Mouse (Mus musculus) thymus, adult 2 months (tissue): ENCODE results near the gene Olfr1355. TPM values are rescaled to one million over a fixed set of nuclear protein-coding genes. Genes with fewer than 3 reads are reported as not detected.
"Not testable (repeated sequence)": the region's sequence is repeated elsewhere in the genome, so short reads cannot be mapped to it uniquely, and the experiment has no call there.

Source experiments
- DNase-seq: peaks from one replicate; pipeline ENCODE4 v3.0.0; 2021
- H3K27ac ChIP-seq: fragments of 200-500 bp; 2 replicates; pipeline ENCODE4 v1.5.1; 2012; ENCODE audit warnings: low read length, control low read depth; ENCODE audit not compliant: control insufficient read depth, insufficient read depth
- H3K27me3 ChIP-seq: fragments of 200-500 bp; 2 replicates; pipeline ENCODE4 v1.6.1; 2012; ENCODE audit warnings: mild to moderate bottlenecking, low read length, moderate library complexity, mixed read lengths; ENCODE audit not compliant: control insufficient read depth, insufficient read depth
- H3K36me3 ChIP-seq: fragments of 200-500 bp; 2 replicates; pipeline ENCODE4 v1.6.1; 2012; ENCODE audit warnings: mild to moderate bottlenecking, low read length, moderate library complexity; ENCODE audit not compliant: control insufficient read depth, insufficient read depth
- H3K4me1 ChIP-seq: fragments of 200-500 bp; replicated peaks from 2 replicates; pipeline ENCODE4 v1.6.1; 2012; ENCODE audit warnings: low read length; ENCODE audit not compliant: control insufficient read depth, insufficient read depth
- H3K4me3 ChIP-seq: fragments of 200-500 bp; 2 replicates; pipeline ENCODE4 v1.5.1; 2012; ENCODE audit warnings: mild to moderate bottlenecking, low read length, control low read depth, moderate library complexity; ENCODE audit not compliant: control insufficient read depth, insufficient read depth
- CTCF ChIP-seq: fragments of 200-500 bp; IDR thresholded peaks from 2 replicates; pipeline ENCODE4 v1.5.1; 2012; ENCODE audit warnings: mild to moderate bottlenecking, control low read depth, low read length, moderate library complexity, borderline replicate concordance; ENCODE audit not compliant: control insufficient read depth, poor library complexity, insufficient read depth; ENCODE audit errors: extremely low read depth
- POLR2A ChIP-seq: fragments of 200-500 bp; IDR thresholded peaks from 2 replicates; pipeline ENCODE4 v1.6.1; 2012; ENCODE audit warnings: mild to moderate bottlenecking, low read length, control low read depth, moderate library complexity; ENCODE audit not compliant: control insufficient read depth, poor library complexity, insufficient read depth; ENCODE audit errors: extremely low read depth
- WGBS: fragments of 180-500 bp; shearing (Covaris S2); methylation state at CpG from one replicate; pipeline ENCODE4 v1.1.7; 2018; 5-methylcytosine and 5-hydroxymethylcytosine counted together
- polyA plus RNA-seq: library from polyadenylated mRNA; depleted of rRNA; stranded (reverse); fragments of >200 nt; gene quantifications from 2 replicates; pipeline ENCODE4 v1.2.3, GENCODE M21; 2012; rRNA removed

The Olfr1355 gene
- polyA plus RNA-seq, result not detected in 2 replicates

GRCm38 (mm10) chr10:78875240-78875639 is at the start of gene Olfr1355:
Gene Olfr1355, plus strand, starts transcription at chr10:78875540.
- TF ChIP-seq POLR2A (no peak), CTCF (no peak)
- H3K27me3 ChIP-seq, result no peaks in the 10 kb centered on the region
- no peak for DNase-seq
- H3K4me3 ChIP-seq, result no peak within 1 kb of the TSS
- WGBS, result 82% methylated on average over 2 of the region's 2 CpGs
- no peaks in the 10 kb centered on the region for H3K4me1 ChIP-seq
- no peak within 1 kb of the TSS for H3K27ac ChIP-seq
- H3K36me3 ChIP-seq, result no peaks in the 10 kb centered on the region

GRCm38 (mm10) chr10:78840456-78840855 is 34.9 kb upstream of the Olfr1355 start:
- not testable (repeated sequence) for H3K27me3 ChIP-seq, H3K36me3 ChIP-seq, H3K4me1 ChIP-seq, DNase-seq, H3K4me3 ChIP-seq, H3K27ac ChIP-seq
- WGBS, result 94% methylated on average over 12 of the region's 12 CpGs

- Histone ChIP-seq H3K4me1 (no peaks in the 10 kb centered on the region), H3K27me3 (no peaks in the 10 kb centered on the region), H3K27ac (no peak within 1 kb of the TSS), H3K4me3 (no peak within 1 kb of the TSS), H3K36me3 (no peaks in the 10 kb centered on the region)
- DNase-seq, result no peak
- TF ChIP-seq POLR2A, result no peak
- no peak for TF ChIP-seq CTCF
- 82% methylated on average over 2 of the region's 2 CpGs for WGBS
Observed at GRCm38 (mm10) chr10:78852066-78852465, 23.3 kb upstream of the Olfr1355 start, which contains the start of gene Olfr1356. Gene Olfr1356, minus strand, starts transcription at chr10:78852166.

- not testable (repeated sequence) for H3K4me3 ChIP-seq, H3K36me3 ChIP-seq, H3K27ac ChIP-seq, H3K27me3 ChIP-seq, DNase-seq, H3K4me1 ChIP-seq
- 85% methylated on average over 1 of the region's 1 CpGs for WGBS
Observed at GRCm38 (mm10) chr10:78912871-78913270, 37.5 kb downstream of the Olfr1355 start, which contains the start of gene Olfr1354. Gene Olfr1354, plus strand, starts transcription at chr10:78913171.

Other genes starting within 250 kb of the Olfr1355 start
- 0.06 and 0.24 TPM in 2 replicates for gene Casp14, start 157.2 kb upstream of the Olfr1355 start, polyA plus RNA-seq
- 0.13 TPM in 1 of 2 replicates, not detected in the other for gene Ccdc105, start 122.5 kb upstream of the Olfr1355 start, polyA plus RNA-seq
- not detected in 2 replicates for gene Slc1a6, start 95.0 kb upstream of the Olfr1355 start, polyA plus RNA-seq
- not detected in 2 replicates for gene Olfr1356, start 23.4 kb upstream of the Olfr1355 start, polyA plus RNA-seq
- not detected in 2 replicates for gene Olfr1354, start 37.6 kb downstream of the Olfr1355 start, polyA plus RNA-seq
- not detected in 2 replicates for gene Olfr8, start 75.1 kb downstream of the Olfr1355 start, polyA plus RNA-seq
- gene Olfr1353, start 87.8 kb downstream of the Olfr1355 start, polyA plus RNA-seq, result not detected in 2 replicates
- gene Olfr1352, start 105.5 kb downstream of the Olfr1355 start, polyA plus RNA-seq, result not detected in 2 replicates
- gene Olfr1351, start 136.9 kb downstream of the Olfr1355 start, polyA plus RNA-seq, result not detected in 2 replicates
- gene Olfr57, start 153.2 kb downstream of the Olfr1355 start, polyA plus RNA-seq, result not detected in 2 replicates
- gene 2610008E11Rik, start 222.1 kb downstream of the Olfr1355 start, polyA plus RNA-seq, result 2.0 and 2.5 TPM in 2 replicates